Mouse (Mus musculus) limb, embryonic 11.5 days (tissue): ENCODE results near the gene Iqsec1. TPM values are rescaled to one million over a fixed set of nuclear protein-coding genes. Genes with fewer than 3 reads are reported as not detected.

ENCODE experiments used
- ATAC-seq: fragments of 200-750 bp; cut with Nextera tagmentation; 2 replicates; pipeline ENCODE4 v1.8.0; 2017; ENCODE audit warnings: low read depth; ENCODE audit not compliant: insufficient number of reproducible peaks, low FRiP score, low TSS enrichment
- DNase-seq: peaks from one replicate; pipeline ENCODE4 v3.0.0-alpha.2; 2015; ENCODE audit warnings: low spot score
- H3K27ac ChIP-seq: fragments of 300-500 bp; sonication (generic); replicated peaks from 2 replicates; pipeline ENCODE4 v1.5.1; 2014; ENCODE audit warnings: low read depth, mild to moderate bottlenecking, low read length
- H3K27me3 ChIP-seq: fragments of 300-500 bp; sonication (generic); 2 replicates; pipeline ENCODE4 v1.6.1; 2014; ENCODE audit warnings: mild to moderate bottlenecking, low read length, mixed read lengths; ENCODE audit not compliant: control insufficient read depth, insufficient read depth
- H3K36me3 ChIP-seq: fragments of 300-500 bp; sonication (generic); 2 replicates; pipeline ENCODE4 v1.6.1; 2014; ENCODE audit warnings: mild to moderate bottlenecking, low read length, moderate library complexity, mixed read lengths; ENCODE audit not compliant: control insufficient read depth, insufficient read depth
- H3K4me1 ChIP-seq: fragments of 300-500 bp; sonication (generic); 2 replicates; pipeline ENCODE4 v1.6.1; 2014; ENCODE audit warnings: low read length, mixed read lengths; ENCODE audit not compliant: control insufficient read depth, insufficient read depth
- H3K4me2 ChIP-seq: fragments of 300-500 bp; sonication (generic); 2 replicates; pipeline ENCODE4 v1.6.1; 2014; ENCODE audit warnings: low read depth, mild to moderate bottlenecking, moderate library complexity; ENCODE audit not compliant: severe bottlenecking
- H3K4me3 ChIP-seq: fragments of 300-500 bp; sonication (generic); 2 replicates; pipeline ENCODE4 v1.5.1; 2014; ENCODE audit warnings: low read depth, low read length
- H3K9ac ChIP-seq: fragments of 300-500 bp; sonication (generic); 2 replicates; pipeline ENCODE4 v1.6.1; 2014; ENCODE audit warnings: mild to moderate bottlenecking, low read length
- H3K9me3 ChIP-seq: fragments of 300-500 bp; sonication (generic); 2 replicates; pipeline ENCODE4 v1.6.1; 2016; ENCODE audit warnings: low read length; ENCODE audit not compliant: control insufficient read depth
- WGBS: fragments of 180-500 bp; shearing (Covaris S2); extraction: QIAGEN DNeasy Blood & Tissue Kit; methylation state at CpG from one replicate; pipeline ENCODE4 v1.1.7; 2014; 5-methylcytosine and 5-hydroxymethylcytosine counted together
- polyA plus RNA-seq: library from polyadenylated mRNA; unstranded; fragments of >200 nt; fragmentation: Nextera tagmentation; extraction: Ambion mirVana; gene quantifications from 2 replicates; pipeline ENCODE4 v1.2.1, GENCODE M21; 2014

Gene Iqsec1
- polyA plus RNA-seq, 1 experiment from 2014 or later, result 8.5 TPM

DNA sequence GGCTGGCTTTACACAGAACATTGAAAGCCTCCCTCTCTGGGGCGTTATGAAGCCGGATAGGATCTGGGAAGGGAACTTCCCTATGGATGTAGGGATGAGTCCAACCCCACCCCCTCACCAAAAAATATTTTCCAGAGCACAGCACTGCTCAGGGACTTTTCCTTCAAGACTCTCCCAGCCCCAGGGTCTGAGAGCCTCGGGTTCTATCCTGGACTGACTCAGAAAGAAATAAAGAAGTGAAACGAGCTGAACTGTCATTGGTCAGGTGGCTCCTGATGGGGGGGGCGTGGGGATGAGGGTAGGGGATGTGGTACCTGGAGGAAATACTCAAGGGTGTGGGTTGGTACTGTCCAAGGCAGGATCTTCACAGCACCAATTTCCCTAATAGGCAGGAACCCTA is 231.9 kb downstream of the Iqsec1 start:
- H3K27ac ChIP-seq, result no peak overlapping the region
- no peak overlapping the region for H3K9ac ChIP-seq
- H3K4me2 ChIP-seq, result no peak overlapping the region
- no peaks in the 10 kb centered on the region for H3K9me3 ChIP-seq
- DNase-seq (no peak), ATAC-seq (no peak)
- WGBS, result 77% methylated on average over 5 of the region's 5 CpGs
- H3K4me1 ChIP-seq, result no peaks in the 10 kb centered on the region
- no peaks in the 10 kb centered on the region for H3K27me3 ChIP-seq
- H3K4me3 ChIP-seq, result no peak overlapping the region
- no peaks in the 10 kb centered on the region for H3K36me3 ChIP-seq

DNA sequence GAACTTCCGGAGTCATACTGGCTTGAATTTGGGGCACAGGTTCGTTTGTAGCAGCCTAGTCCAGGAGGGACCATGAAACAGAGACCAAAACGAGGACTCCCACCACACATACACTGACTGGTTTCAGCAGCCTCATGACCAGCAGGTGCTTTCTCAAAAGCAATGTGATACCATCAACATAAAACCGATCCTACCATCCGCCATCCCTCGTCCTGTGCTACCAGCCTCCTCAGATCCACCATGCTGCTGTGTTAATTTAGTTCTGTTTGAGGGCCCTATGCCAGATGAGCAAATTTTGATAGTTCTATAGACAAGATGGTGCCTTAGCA is 232.9 kb downstream of the Iqsec1 start:
- H3K4me1 ChIP-seq, result no peaks in the 10 kb centered on the region
- H3K36me3 ChIP-seq, result no peaks in the 10 kb centered on the region
- H3K9me3 ChIP-seq, result no peaks in the 10 kb centered on the region
- H3K27me3 ChIP-seq, result no peaks in the 10 kb centered on the region
- H3K9ac ChIP-seq, result no peak overlapping the region
- WGBS, result 72% methylated on average over 6 of the region's 6 CpGs
- no peak overlapping the region for H3K4me2 ChIP-seq
- DNase-seq (no peak), ATAC-seq (no peak)
- H3K27ac ChIP-seq, result no peak overlapping the region
- no peak overlapping the region for H3K4me3 ChIP-seq

DNA sequence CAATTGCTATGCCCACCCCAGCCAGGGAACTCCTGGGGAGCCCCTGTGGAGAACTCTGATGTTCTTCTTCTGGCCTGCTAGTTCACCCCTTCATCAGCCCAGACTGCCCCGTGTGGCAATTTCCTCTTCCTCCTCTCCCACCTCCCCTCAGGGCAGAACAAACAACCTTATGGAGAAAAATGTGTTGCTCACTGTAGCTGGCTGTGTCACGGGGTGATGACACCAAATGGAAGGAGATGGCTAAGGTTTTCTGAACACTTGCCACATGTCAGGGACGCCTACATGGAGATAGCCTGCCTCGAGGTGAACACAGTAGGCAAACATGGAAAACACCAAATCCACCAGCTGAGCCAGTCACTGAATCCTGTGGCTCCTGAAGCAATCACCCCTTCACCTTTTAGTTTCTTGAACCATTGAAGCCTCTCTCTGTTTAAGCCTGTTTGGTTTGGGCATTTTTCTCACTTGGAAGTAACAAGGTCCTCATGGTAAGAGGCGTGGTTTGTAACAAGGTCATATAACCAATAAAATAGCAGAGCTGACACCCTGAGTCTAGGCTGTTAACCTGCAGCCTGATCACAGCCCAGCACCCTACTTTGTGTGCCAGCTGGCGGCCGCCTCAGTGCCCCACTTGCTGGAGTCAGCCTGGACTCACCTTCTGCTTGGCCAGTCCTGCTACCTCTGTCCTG is 233.4 kb downstream of the Iqsec1 start:
- H3K9me3 ChIP-seq, result no peaks in the 10 kb centered on the region
- H3K27ac ChIP-seq, result no peak overlapping the region
- H3K36me3 ChIP-seq, result no peaks in the 10 kb centered on the region
- no peak overlapping the region for H3K4me3 ChIP-seq
- H3K9ac ChIP-seq, result no peak overlapping the region
- no peaks in the 10 kb centered on the region for H3K4me1 ChIP-seq
- no peak overlapping the region for H3K4me2 ChIP-seq
- DNase-seq, result no peak
- ATAC-seq, result no peak
- no peaks in the 10 kb centered on the region for H3K27me3 ChIP-seq
- 66% methylated on average over 7 of the region's 7 CpGs for WGBS

GRCm38 (mm10) chr6:90754093-90754492 is 234.4 kb downstream of the Iqsec1 start:
- DNase-seq, result no peak
- Histone ChIP-seq H3K27ac (no peak overlapping the region), H3K4me3 (no peak overlapping the region), H3K4me1 (no peaks in the 10 kb centered on the region), H3K9me3 (no peaks in the 10 kb centered on the region), H3K4me2 (no peak overlapping the region), H3K9ac (no peak overlapping the region), H3K27me3 (no peaks in the 10 kb centered on the region), H3K36me3 (no peaks in the 10 kb centered on the region)
- no peak for ATAC-seq
- WGBS, result 87% methylated on average over 2 of the region's 2 CpGs

DNA sequence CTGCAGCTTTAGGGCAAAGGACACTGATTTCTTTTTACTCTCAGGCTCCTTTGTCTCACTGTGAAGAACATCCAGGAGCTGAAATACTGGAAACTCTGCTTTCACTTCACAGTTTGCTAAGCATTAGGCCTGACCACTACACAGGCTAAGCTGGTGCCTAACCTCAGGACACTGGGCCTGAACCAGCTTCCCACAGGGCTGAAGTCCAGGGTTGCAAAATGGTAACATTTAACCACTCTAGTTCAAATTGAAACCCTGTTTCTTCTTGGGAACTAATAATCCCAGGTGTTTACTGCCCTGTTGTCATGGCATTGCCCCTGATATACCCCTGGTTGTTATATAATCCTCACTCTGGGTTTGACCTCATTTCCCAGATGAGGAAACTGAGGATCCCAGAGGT is 234.8 kb downstream of the Iqsec1 start:
- H3K9ac ChIP-seq, result no peak overlapping the region
- no peaks in the 10 kb centered on the region for H3K27me3 ChIP-seq
- no peak for DNase-seq
- H3K9me3 ChIP-seq, result no peaks in the 10 kb centered on the region
- ATAC-seq, result no peak
- no peak overlapping the region for H3K4me3 ChIP-seq
- no peaks in the 10 kb centered on the region for H3K4me1 ChIP-seq
- no peak overlapping the region for H3K27ac ChIP-seq
- H3K36me3 ChIP-seq, result no peaks in the 10 kb centered on the region
- H3K4me2 ChIP-seq, result no peak overlapping the region

DNA sequence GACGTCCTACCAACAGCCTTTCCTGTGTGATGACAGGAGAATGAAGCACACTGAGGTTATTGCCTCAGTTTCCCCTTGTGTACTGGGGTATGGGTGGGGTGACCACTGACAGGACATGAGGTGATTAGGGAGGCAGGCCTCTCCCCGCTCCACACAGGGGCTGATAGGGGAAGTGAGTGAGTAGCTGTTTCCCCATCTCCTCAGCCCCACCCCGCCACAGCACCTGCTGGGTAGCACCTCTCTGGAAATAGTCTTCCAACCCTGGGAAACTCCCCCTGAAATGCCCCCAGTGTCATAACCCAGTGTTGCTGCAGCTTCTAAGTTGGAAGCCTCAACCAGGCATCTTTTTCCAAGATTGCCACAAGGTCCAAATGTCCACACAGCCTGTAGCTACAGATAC is 236.9 kb downstream of the Iqsec1 start:
- Histone ChIP-seq H3K27me3 (no peaks in the 10 kb centered on the region), H3K9ac (no peak overlapping the region), H3K9me3 (no peaks in the 10 kb centered on the region), H3K4me3 (no peak overlapping the region), H3K36me3 (no peaks in the 10 kb centered on the region), H3K27ac (no peak overlapping the region), H3K4me2 (no peak overlapping the region), H3K4me1 (no peaks in the 10 kb centered on the region)
- whole genome bisulfite sequencing, result 82% methylated on average over 3 of the region's 3 CpGs
- ATAC-seq (no peak), DNase-seq (no peak)

GRCm38 (mm10) chr6:90750091-90750490 is 238.4 kb downstream of the Iqsec1 start:
- H3K4me3 ChIP-seq, result no peak overlapping the region
- H3K9ac ChIP-seq, result no peak overlapping the region
- no peak overlapping the region for H3K4me2 ChIP-seq
- no peaks in the 10 kb centered on the region for H3K36me3 ChIP-seq
- WGBS, result 42% methylated on average over 2 of the region's 2 CpGs
- DNase-seq, result no peak
- ATAC-seq, result no peak
- no peaks in the 10 kb centered on the region for H3K4me1 ChIP-seq
- no peak overlapping the region for H3K27ac ChIP-seq
- no peaks in the 10 kb centered on the region for H3K9me3 ChIP-seq
- no peaks in the 10 kb centered on the region for H3K27me3 ChIP-seq

- H3K4me1 ChIP-seq, result no peaks in the 10 kb centered on the region
These were observed 239.0 kb downstream of the Iqsec1 start for GRCm38 (mm10) chr6:90749414-90749937.

DNA sequence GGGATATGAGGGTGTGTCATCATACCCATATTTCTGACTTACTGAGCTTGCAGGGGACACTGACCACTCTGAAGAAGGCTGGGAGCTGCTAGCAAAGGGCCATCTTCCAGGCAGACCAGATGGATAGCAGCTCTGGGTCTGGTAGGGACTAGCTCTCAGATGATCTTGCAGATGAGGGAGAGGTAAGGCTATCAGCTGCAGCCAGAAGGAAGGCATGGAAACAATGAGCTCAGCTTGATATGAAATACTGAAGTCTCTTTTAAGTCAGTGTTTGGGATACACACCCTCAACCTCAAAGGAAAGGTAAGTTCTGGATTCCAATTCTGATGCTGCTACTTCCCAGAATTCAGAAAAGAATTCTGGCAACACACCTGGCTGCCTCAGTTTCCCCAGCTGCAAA is 239.5 kb downstream of the Iqsec1 start:
- Histone ChIP-seq H3K36me3 (no peaks in the 10 kb centered on the region), H3K4me3 (no peak overlapping the region), H3K27ac (no peak overlapping the region), H3K4me1 (no peaks in the 10 kb centered on the region), H3K4me2 (no peak overlapping the region), H3K9ac (no peak overlapping the region), H3K27me3 (no peaks in the 10 kb centered on the region), H3K9me3 (no peaks in the 10 kb centered on the region)
- no peak for DNase-seq
- no peak for ATAC-seq

More at GRCm38 (mm10) chr6:90749414-90749937, 239.0 kb downstream of the Iqsec1 start:
- H3K27ac ChIP-seq, result no peak overlapping the region
- H3K4me2 ChIP-seq, result no peak overlapping the region
- H3K9ac ChIP-seq, result no peak overlapping the region
- ATAC-seq, result no peak
- DNase-seq, result no peak
- H3K27me3 ChIP-seq, result no peaks in the 10 kb centered on the region
- WGBS, result 83% methylated on average over 4 of the region's 4 CpGs
- no peaks in the 10 kb centered on the region for H3K36me3 ChIP-seq
- no peaks in the 10 kb centered on the region for H3K9me3 ChIP-seq
- H3K4me3 ChIP-seq, result no peak overlapping the region
